ENCODE assay signal across 11 mouse cellular contexts in genomic region chr14:57981720-57982418, GRCm38 (mm10). TPM values are rescaled to one million over a fixed set of nuclear protein-coding genes. Genes with fewer than 3 reads are reported as not detected.
DNase-seq lines count a peak whose midpoint lies in the region; ATAC-seq lines count a peak whose summit lies in the region.
"Had no signal": no experiment of that assay in that cellular context is flagged by ENCODE, and none has a peak within 500 bp of the region (broad histone marks: within the 10 kb centered on the region; RNA-seq: fewer than 3 reads in every experiment).

No protein-coding gene starts in this region.

- ATAC-seq in frontal cortex, adult (ENCODE audit: low TSS enrichment), result peak; percentile 39
- ATAC-seq in midbrain, embryonic 16.5 days, result peak; percentile 89

- H3K9ac ChIP-seq in midbrain, embryonic 16.5 days (ENCODE audit: low read depth, low read length), result 0 out of 2 replicates have a peak overlapping the region, but pooled peaks have one; percentile 0
- H3K9ac ChIP-seq: liver, embryonic 13.5 days had no signal

- H3K9me3 ChIP-seq in hindbrain, embryonic 10.5 days, result no peaks in the 10 kb centered on the region
- no peaks in the 10 kb centered on the region for H3K9me3 ChIP-seq in midbrain, embryonic 16.5 days (replicated peaks; ENCODE audit: control insufficient read depth, low read length, poor library complexity, severe bottlenecking)
- H3K9me3 ChIP-seq: liver, embryonic 13.5 days had no signal

- 46% methylated on average over 14 of the region's 14 CpGs for WGBS in hindbrain, embryonic 10.5 days
- 17% methylated on average over 14 of the region's 14 CpGs for WGBS in midbrain, embryonic 16.5 days

- H3K4me1 ChIP-seq in hindbrain, embryonic 10.5 days (replicated peaks), result peaks cover 23% of the 10 kb centered on the region
- H3K4me1 ChIP-seq in midbrain, embryonic 16.5 days (ENCODE audit: control insufficient read depth, insufficient read depth, low read length), result peaks cover 12% of the 10 kb centered on the region

- H3K27ac ChIP-seq in hindbrain, embryonic 10.5 days, result peak overlapping the region; percentile 54; the same call in 1 of the 2 replicates
- H3K27ac ChIP-seq in midbrain, embryonic 16.5 days (ENCODE audit: low read length), result 0 out of 2 replicates have a peak overlapping the region, but pooled peaks have one; percentile 12
- H3K27ac ChIP-seq: liver, embryonic 13.5 days had no signal

- H3K27me3 ChIP-seq in hindbrain, embryonic 10.5 days (ENCODE audit: insufficient read depth, poor library complexity, severe bottlenecking), result no peaks in the 10 kb centered on the region
- no peaks in the 10 kb centered on the region for H3K27me3 ChIP-seq in midbrain, embryonic 16.5 days (ENCODE audit: control insufficient read depth, insufficient read depth, low read depth, low read length)
- H3K27me3 ChIP-seq: liver, embryonic 13.5 days had no signal

- DNase-seq in frontal cortex, adult 2 months (ENCODE audit: extremely low spot score in 1 of 2, low spot score in 1 of 2), result no peak
- DNase-seq in embryo, embryonic 10 days (ENCODE audit: low spot score), result peak; percentile 62
- peak; percentile 19 for DNase-seq in hindbrain, embryonic 10.5 days (ENCODE audit: low spot score)
- no peak for DNase-seq in cerebellum, adult 11-12 months
- no peak for DNase-seq in adrenal gland, adult (ENCODE audit: inconsistent age in 2 of 2, low spot score in 1 of 2)
- no peak for DNase-seq in thymus, adult 18-20 months
- DNase-seq: cerebellum, postnatal 36 days; liver, embryonic 13.5 days; right cerebral cortex, postnatal 25 days had no signal

- H3K4me3 ChIP-seq in hindbrain, embryonic 10.5 days, result no peak overlapping the region
- H3K4me3 ChIP-seq in midbrain, embryonic 16.5 days (ENCODE audit: low read depth, low read length), result no peak overlapping the region
- H3K4me3 ChIP-seq: liver, embryonic 13.5 days had no signal

- H3K4me2 ChIP-seq in midbrain, embryonic 16.5 days (ENCODE audit: low read length), result peak overlapping the region; percentile 4
- H3K4me2 ChIP-seq: liver, embryonic 13.5 days had no signal

- peaks cover 2% of the 10 kb centered on the region for H3K36me3 ChIP-seq in hindbrain, embryonic 10.5 days
- no peaks in the 10 kb centered on the region for H3K36me3 ChIP-seq in midbrain, embryonic 16.5 days (ENCODE audit: control insufficient read depth, insufficient read depth, low read length)
- H3K36me3 ChIP-seq: liver, embryonic 13.5 days had no signal

RNA-seq across cellular contexts. Expression of gene Micu2, which starts 17.2 kb away (rescaled TPM):
- 22.5 and 25.9 TPM in 2 replicates for polyA plus RNA-seq in frontal cortex, adult 2 months (2012; rRNA removed)
- 60.3 and 62.0 TPM in 2 replicates for polyA plus RNA-seq in hindbrain, embryonic 10.5 days (2016; fragmentation: Nextera tagmentation; extraction: Ambion mirVana)
- 71.9 and 75.8 TPM in 2 replicates for polyA plus RNA-seq in midbrain, embryonic 16.5 days (2015; fragmentation: Nextera tagmentation; extraction: Ambion mirVana)

Comparison
In these comparisons a context has a peak if more than half of its experiments do, and no peak if none do; other contexts are left out.
1. DNase-seq: peak in embryo, embryonic 10 days (single experiment) and hindbrain, embryonic 10.5 days (single experiment); none in frontal cortex, adult 2 months (0 of 2), cerebellum, adult 11-12 months (single experiment), adrenal gland, adult (0 of 2) and thymus, adult 18-20 months (0 of 2).